Mouse (Mus musculus) liver, adult 2 months (tissue): ENCODE results near the gene Vav3.

ENCODE experiments used
- CTCF ChIP-seq: fragments of 200-500 bp; IDR thresholded peaks from 2 replicates; pipeline ENCODE4 v1.5.1; 2011; ENCODE audit warnings: low read depth, low read length, control low read depth
- POLR2A ChIP-seq: fragments of 200-500 bp; IDR thresholded peaks from 2 replicates; pipeline ENCODE4 v1.6.1; 2011; ENCODE audit warnings: low read length, control low read depth; ENCODE audit not compliant: insufficient read depth; ENCODE audit errors: extremely low read depth

GRCm38 (mm10) chr3:109711751-109712150 is 371.3 kb downstream of the Vav3 start:
- TF ChIP-seq CTCF (no peak), POLR2A (no peak)
